Mouse (Mus musculus) right cerebral cortex, postnatal 25 days (tissue): ENCODE measurements around the gene Vmn2r91.
"Not testable (repeated sequence)": the region's sequence is repeated elsewhere in the genome, so short reads cannot be mapped to it uniquely, and the experiment has no call there.

Source experiments
- DNase-seq: peaks from one replicate; pipeline ENCODE4 v3.0.0; 2022

The Vmn2r91 gene

DNA sequence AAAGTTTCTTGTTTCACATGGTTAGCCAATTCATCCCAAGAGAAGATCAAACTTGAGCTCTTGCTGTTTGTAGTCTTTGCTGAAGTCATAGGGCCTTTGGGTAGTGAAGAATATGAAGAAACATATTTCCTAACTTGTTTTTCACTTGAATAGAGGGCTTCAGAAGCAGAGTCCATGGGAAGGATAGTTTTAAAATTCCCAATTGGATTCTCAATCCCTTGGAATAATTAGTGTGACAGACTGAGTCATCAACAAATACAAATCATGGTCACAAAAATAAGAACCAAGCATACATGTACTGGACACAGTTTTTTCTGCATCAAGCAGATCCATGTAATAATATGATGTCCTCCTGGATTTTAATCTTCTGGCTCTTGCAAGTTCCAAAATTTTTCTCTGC is at the start of gene Vmn2r91:
TSS of gene Vmn2r91 (plus strand) at position 301 of the 400 bp plus-strand sequence.
- not testable (repeated sequence) for DNase-seq

DNA sequence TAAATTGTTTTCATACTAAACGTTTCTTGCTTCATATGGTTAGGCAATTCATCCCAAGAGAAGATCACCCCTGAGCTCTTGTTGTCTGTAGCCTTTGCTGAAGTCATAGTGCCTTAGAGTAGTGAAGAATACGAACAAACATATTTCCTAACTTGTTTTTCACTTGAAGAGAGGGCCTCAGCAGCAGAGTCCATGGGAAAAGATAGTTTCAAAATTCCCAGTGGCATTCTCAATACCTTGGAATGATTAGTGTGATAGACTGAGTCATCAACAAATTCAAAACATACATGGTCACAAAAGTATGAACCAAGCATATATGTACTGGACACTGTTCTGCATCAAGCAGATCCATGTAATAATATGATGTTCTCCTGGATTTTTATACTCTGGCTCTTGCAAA is 35.7 kb upstream of the Vmn2r91 start, which contains the start of gene Vmn2r124:
TSS of gene Vmn2r124 (plus strand) at position 301 of the 400 bp plus-strand sequence.
- no peak for DNase-seq

DNA sequence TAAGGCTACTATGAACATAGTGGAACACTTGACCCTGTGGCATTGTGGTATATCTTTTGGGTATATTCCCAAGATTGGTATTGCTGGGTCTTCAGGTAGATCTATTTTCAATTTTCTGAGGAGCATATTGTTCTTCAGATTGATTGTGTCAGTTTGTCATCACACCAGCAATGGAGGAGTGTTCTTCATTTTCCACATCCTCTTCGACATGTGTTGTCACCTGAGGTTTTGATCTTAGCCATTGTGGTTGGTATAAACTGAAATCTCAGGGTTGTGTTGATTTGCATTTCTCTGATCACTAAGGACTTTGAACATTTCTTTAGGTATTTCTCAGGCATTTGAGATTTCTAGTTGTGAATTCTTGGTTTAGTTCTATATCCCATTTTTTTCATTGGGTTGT is 10.8 kb downstream of the Vmn2r91 start:
- DNase-seq, result not testable (repeated sequence)

DNA sequence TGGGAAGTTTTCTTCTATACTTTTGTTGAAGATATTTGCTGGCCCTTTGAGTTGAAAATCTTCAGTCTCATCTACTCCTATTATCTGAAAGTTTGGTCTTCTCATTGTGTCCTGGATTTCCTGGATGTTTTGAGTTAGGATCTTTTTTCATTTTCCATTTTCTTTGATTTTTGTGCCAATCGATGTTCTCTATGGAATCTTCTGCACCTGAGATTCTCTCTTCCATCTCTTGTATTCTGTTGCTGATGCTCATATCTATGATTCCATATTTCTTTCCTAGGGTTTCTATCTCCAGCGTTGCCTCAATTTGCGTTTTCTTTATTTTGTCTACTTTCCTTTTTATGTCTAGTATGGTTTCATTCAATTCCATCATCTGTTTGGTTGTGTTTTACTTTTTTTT is 17.4 kb downstream of the Vmn2r91 start:
- DNase-seq, result not testable (repeated sequence)

DNA sequence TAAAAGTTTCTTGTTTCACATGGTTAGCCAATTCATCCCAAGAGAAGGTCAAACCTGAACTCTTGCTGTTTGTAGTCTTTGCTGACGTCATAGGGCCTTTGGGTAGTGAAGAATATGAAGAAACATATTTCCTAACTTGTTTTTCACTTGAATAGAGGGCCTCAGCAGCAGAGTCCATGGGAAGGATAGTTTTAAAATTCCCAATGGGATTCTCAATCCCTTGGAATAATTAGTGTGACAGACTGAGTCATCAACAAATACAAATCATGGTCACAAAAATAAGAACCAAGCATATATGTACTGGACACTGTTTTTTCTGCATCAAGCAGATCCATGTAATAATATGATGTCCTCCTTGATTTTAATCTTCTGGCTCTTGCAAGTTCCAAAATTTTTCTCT is 66.8 kb downstream of the Vmn2r91 start, which contains the start of gene Vmn2r92:
TSS of gene Vmn2r92 (plus strand) at position 301 of the 400 bp plus-strand sequence.
- not testable (repeated sequence) for DNase-seq

DNA sequence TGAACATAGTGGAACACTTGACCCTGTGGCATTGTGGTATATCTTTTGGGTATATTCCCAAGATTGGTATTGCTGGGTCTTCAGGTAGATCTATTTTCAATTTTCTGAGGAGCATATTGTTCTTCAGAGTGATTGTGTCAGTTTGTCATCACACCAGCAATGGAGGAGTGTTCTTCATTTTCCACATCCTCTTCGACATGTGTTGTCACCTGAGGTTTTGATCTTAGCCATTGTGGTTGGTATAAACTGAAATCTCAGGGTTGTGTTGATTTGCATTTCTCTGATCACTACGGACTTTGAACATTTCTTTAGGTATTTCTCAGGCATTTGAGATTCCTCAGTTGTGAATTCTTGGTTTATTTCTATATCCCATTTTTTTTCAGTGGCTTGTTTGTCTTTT is 76.4 kb downstream of the Vmn2r91 start:
- not testable (repeated sequence) for DNase-seq
